Mouse (Mus musculus): ENCODE data around the gene Olfr605. TPM values are rescaled to one million over a fixed set of nuclear protein-coding genes. Genes with fewer than 3 reads are reported as not detected.
"Not testable (repeated sequence)": the region's sequence is repeated elsewhere in the genome, so short reads cannot be mapped to it uniquely, and the experiment has no call there.

The Olfr605 gene
- total RNA-seq (2021) = not detected
- long read RNA-seq, experiment 1 = 0 reads
- long read RNA-seq, experiment 2 = 0 reads

DNA sequence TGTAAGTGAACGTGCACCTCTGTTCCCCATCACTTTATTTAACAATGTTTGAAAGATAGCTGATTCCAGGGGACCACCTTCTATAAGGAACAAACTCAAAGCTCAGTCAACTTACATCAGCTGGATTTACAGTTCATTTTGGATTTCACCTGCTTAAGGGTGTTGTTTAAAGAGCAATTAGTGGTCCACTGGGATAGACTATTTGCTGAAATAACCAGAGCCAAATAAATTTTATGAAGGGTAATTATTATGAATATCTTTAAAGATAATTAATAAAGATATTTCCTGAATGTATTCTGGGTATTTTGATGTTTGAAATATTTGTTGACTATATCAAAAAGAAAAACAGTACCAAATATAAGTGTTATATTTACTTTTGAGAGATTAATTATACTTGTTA is at the start of gene Olfr605:
Gene Olfr605 (minus strand): TSS at position 101 of the 400 bp plus-strand sequence.
- no peak for DNase-seq

DNA sequence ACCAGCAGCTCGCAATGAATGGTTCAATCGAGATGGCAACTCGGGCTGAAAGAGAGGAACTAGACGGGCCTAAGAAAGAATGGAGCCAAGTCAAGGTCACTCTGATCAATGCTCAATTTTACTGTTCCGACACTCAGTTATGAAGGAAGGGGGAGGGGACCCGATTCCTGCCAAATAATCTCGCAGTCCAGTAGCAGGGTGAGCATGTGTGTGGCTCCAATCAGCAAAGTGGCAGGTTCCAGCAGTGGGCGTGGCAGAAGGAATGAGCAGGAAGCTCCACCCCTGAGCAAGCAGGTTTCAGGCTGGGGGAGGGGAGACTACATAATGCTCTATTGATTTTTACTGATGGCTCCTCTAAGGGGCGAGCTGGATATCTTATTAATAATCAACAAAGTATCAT is 31.9 kb upstream of the Olfr605 start:
- not testable (repeated sequence) for DNase-seq

DNA sequence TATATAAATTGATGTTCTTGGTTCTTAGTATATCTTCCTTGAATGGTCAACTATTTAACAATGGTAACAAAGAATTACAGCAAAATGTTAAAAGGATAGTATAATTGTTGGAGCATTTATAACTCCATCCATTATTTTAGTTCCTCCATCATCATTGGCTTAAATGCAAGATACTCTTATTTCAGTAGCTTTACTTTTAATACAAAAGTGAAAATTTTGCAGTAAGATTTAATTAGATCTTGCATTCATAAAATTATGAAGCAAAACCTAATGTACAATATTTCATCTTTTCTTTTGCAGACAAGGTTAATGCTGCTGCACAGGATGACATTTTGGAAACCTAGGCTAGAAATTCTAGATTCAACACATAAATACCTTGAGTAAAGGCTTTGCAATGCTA is 24.3 kb upstream of the Olfr605 start, which contains the start of gene Olfr608:
Gene Olfr608 (plus strand): TSS at position 301 of the 400 bp plus-strand sequence.
- DNase-seq = no peak

- no peak for DNase-seq
These were observed 15.4 kb upstream of the Olfr605 start for GRCm38 (mm10) chr7:103460590-103460989.

- DNase-seq = no peak
These were observed 3.5 kb upstream of the Olfr605 start, which contains the start of gene Olfr606 for GRCm38 (mm10) chr7:103448746-103449145. TSS of gene Olfr606 (plus strand) at chr7:103449046.

DNA sequence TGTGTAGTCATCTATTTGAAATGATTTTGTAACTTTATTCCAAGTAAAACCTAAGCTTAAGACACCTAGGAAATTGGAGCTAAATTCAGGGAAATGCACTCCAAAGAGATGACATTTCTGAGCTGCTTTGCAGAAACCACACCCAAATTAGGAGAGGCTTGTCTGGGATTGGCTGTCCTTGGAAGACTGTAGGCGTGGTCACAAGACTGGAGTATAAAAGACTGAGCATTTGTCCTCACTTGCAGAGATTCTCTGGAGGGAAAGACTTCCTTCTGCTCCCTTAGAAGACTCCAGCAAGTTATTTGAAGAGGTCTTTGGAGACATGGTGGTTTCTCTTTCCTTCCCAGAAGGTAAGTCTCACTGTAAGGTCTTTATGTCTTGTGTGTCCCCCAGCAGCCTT is 30.5 kb downstream of the Olfr605 start, which contains the start of gene Usp17lc:
Gene Usp17lc (plus strand): TSS at position 301 of the 400 bp plus-strand sequence.
- DNase-seq = not testable (repeated sequence)

DNA sequence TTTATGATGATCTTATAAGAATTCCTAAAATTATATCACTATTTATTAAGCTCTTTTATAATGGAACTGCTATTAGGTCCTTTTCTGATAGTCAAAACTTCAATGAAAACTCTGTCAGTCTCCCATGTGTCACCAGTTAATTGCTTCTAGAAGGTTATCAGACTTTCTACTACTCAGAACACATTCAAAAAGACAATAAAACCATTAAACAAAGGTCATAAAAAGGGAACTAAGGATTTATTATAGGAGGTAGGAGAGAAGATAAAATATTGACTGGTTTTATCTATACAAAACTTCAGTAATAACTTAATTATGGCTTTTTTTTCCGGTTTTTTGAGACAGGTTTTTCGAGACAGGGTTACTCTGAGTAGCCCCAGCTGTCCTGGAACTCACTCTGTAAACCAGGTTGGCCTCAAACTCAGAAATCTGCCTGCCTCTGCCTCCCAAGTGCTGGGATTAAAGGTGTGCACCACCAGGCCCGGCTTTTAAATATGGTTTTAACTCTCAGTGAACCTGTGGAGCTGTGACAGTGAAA is 38.7 kb downstream of the Olfr605 start:
- DNase-seq = not testable (repeated sequence)

DNA sequence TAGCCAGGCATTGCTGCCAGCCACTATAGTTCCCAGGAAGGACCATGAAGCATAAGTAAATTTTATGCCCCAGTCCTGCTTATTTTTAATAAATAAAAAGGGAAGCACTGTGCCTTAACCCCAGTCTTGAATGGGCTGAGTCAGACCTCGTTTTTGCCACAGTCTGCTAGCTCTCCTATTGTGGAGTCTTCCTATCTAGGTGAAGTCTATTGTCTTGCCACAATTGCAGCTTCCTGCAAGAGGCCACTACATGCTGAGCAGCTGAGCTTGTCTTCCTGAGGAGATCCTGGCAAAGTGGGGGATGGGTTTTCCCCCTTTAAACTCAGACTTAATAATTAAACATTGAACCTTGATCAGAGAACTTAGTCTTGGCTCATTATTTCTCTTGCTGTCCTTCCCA is 46.3 kb downstream of the Olfr605 start:
- no peak for DNase-seq

- DNase-seq = no peak
These were observed 47.5 kb downstream of the Olfr605 start for GRCm38 (mm10) chr7:103397758-103398157.

Small RNA genes lying within 50 kb of the gene (microRNA-seq; reads per million reads assigned to microRNA genes)
- not detected for gene Gm25774

Other genes starting within 250 kb of the Olfr605 start
- gene Olfr593, start 233.6 kb downstream of the Olfr605 start, total RNA-seq (2021) = not detected
- gene Olfr594, start 228.4 kb downstream of the Olfr605 start, total RNA-seq (2021) = not detected
- not detected for gene Usp17ld, start 192.9 kb downstream of the Olfr605 start, total RNA-seq (2021)
- gene Olfr596, start 139.8 kb downstream of the Olfr605 start, total RNA-seq (2021) = not detected
- not detected for gene Olfr597, start 129.1 kb downstream of the Olfr605 start, total RNA-seq (2021)
- not detected for gene Olfr598, start 121.9 kb downstream of the Olfr605 start, total RNA-seq (2021)
- not detected for gene Olfr599, start 109.5 kb downstream of the Olfr605 start, total RNA-seq (2021)
- gene Olfr600, start 95.8 kb downstream of the Olfr605 start, total RNA-seq (2021) = not detected
- not detected for gene Olfr601, start 82.8 kb downstream of the Olfr605 start, total RNA-seq (2021)
- not detected for gene Olfr603, start 59.3 kb downstream of the Olfr605 start, total RNA-seq (2021)
- not detected for gene Usp17lc, start 30.4 kb downstream of the Olfr605 start, total RNA-seq (2021)
- not detected for gene Olfr606, start 3.6 kb upstream of the Olfr605 start, total RNA-seq (2021)
- gene Olfr607, start 18.7 kb upstream of the Olfr605 start, total RNA-seq (2021) = not detected
- gene Olfr608, start 24.4 kb upstream of the Olfr605 start, total RNA-seq (2021) = not detected
- gene Olfr609, start 52.6 kb upstream of the Olfr605 start, total RNA-seq (2021) = not detected
- gene Olfr610, start 66.7 kb upstream of the Olfr605 start, total RNA-seq (2021) = not detected
- gene Olfr611, start 75.4 kb upstream of the Olfr605 start, total RNA-seq (2021) = not detected
- not detected for gene Olfr612, start 97.3 kb upstream of the Olfr605 start, total RNA-seq (2021)
- gene Olfr613, start 102.6 kb upstream of the Olfr605 start, total RNA-seq (2021) = not detected
- not detected for gene Olfr615, start 110.6 kb upstream of the Olfr605 start, total RNA-seq (2021)
- gene Olfr616, start 123.7 kb upstream of the Olfr605 start, total RNA-seq (2021) = not detected
- gene Olfr617, start 127.6 kb upstream of the Olfr605 start, total RNA-seq (2021) = not detected
- gene Olfr618, start 144.7 kb upstream of the Olfr605 start, total RNA-seq (2021) = not detected
- not detected for gene Olfr619, start 155.1 kb upstream of the Olfr605 start, total RNA-seq (2021)
- not detected for gene Olfr620, start 167.1 kb upstream of the Olfr605 start, total RNA-seq (2021)
- not detected for gene Olfr622, start 197.3 kb upstream of the Olfr605 start, total RNA-seq (2021)
- gene Olfr623, start 218.3 kb upstream of the Olfr605 start, total RNA-seq (2021) = not detected
- gene Olfr624, start 225.8 kb upstream of the Olfr605 start, total RNA-seq (2021) = not detected
- gene Olfr625-ps1, start 237.3 kb upstream of the Olfr605 start, total RNA-seq (2021) = not detected

Data from adrenal gland, postnatal 36 days (tissue).